Mouse (Mus musculus) splenic B cell, adult 2 months (primary cell): ENCODE results near the gene Dcaf6.
"Not testable (repeated sequence)": the region's sequence is repeated elsewhere in the genome, so short reads cannot be mapped to it uniquely, and the experiment has no call there.

ENCODE experiments used
- DNase-seq: peaks from one replicate; pipeline ENCODE4 v3.0.0-alpha.2; 2011; ENCODE audit warnings: low read depth, low spot score
- H3K27me3 ChIP-seq: 2 replicates; pipeline ENCODE4 v1.6.1; 2012; ENCODE audit warnings: mild to moderate bottlenecking, low read length, moderate library complexity, mixed read lengths; ENCODE audit not compliant: control insufficient read depth, poor library complexity, insufficient read depth, severe bottlenecking
- H3K36me3 ChIP-seq: 2 replicates; pipeline ENCODE4 v1.6.1; 2012; ENCODE audit warnings: mild to moderate bottlenecking, low read length, moderate library complexity, mixed read lengths; ENCODE audit not compliant: control insufficient read depth, poor library complexity, insufficient read depth, severe bottlenecking

Dcaf6 gene

GRCm38 (mm10) chr1:165373839-165374238, 86.4 kb downstream of the Dcaf6 start:
- no peaks in the 10 kb centered on the region for H3K36me3 ChIP-seq
- H3K27me3 ChIP-seq = no peaks in the 10 kb centered on the region
- DNase-seq = no peak

GRCm38 (mm10) chr1:165370990-165371389, 89.3 kb downstream of the Dcaf6 start:
- H3K36me3 ChIP-seq = no peaks in the 10 kb centered on the region
- H3K27me3 ChIP-seq = no peaks in the 10 kb centered on the region
- no peak for DNase-seq

- H3K27me3 ChIP-seq = no peaks in the 10 kb centered on the region
- H3K36me3 ChIP-seq = no peaks in the 10 kb centered on the region
- DNase-seq = no peak
These were observed 95.2 kb downstream of the Dcaf6 start for GRCm38 (mm10) chr1:165365057-165365456.

GRCm38 (mm10) chr1:165363271-165363670, 97.0 kb downstream of the Dcaf6 start:
- Histone ChIP-seq H3K27me3 (no peaks in the 10 kb centered on the region), H3K36me3 (no peaks in the 10 kb centered on the region)
- DNase-seq = no peak

- DNase-seq = no peak
- 0 out of 2 replicates have a peak, but pooled peaks cover 1% of the 10 kb centered on the region for H3K36me3 ChIP-seq
- H3K27me3 ChIP-seq = no peaks in the 10 kb centered on the region
These were observed 103.9 kb downstream of the Dcaf6 start for GRCm38 (mm10) chr1:165356347-165356746.

GRCm38 (mm10) chr1:165348627-165349026, 111.6 kb downstream of the Dcaf6 start:
- 0 out of 2 replicates have a peak, but pooled peaks cover 3% of the 10 kb centered on the region for H3K36me3 ChIP-seq
- no peak for DNase-seq
- no peaks in the 10 kb centered on the region for H3K27me3 ChIP-seq

GRCm38 (mm10) chr1:165344453-165344852, 115.8 kb downstream of the Dcaf6 start:
- no peak for DNase-seq

GRCm38 (mm10) chr1:165342126-165342525, 118.1 kb downstream of the Dcaf6 start:
- no peaks in the 10 kb centered on the region for H3K36me3 ChIP-seq
- DNase-seq = no peak
- no peaks in the 10 kb centered on the region for H3K27me3 ChIP-seq

More at GRCm38 (mm10) chr1:165344453-165344852, 115.8 kb downstream of the Dcaf6 start:
- Histone ChIP-seq H3K27me3 (no peaks in the 10 kb centered on the region), H3K36me3 (no peaks in the 10 kb centered on the region)

GRCm38 (mm10) chr1:165332797-165333196, 127.5 kb downstream of the Dcaf6 start:
- no peaks in the 10 kb centered on the region for H3K36me3 ChIP-seq
- H3K27me3 ChIP-seq = no peaks in the 10 kb centered on the region
- no peak for DNase-seq

- DNase-seq = no peak
- Histone ChIP-seq H3K27me3 (no peaks in the 10 kb centered on the region), H3K36me3 (no peaks in the 10 kb centered on the region)
These were observed 129.4 kb downstream of the Dcaf6 start for GRCm38 (mm10) chr1:165330859-165331258.

GRCm38 (mm10) chr1:165328384-165329289, 131.6 kb downstream of the Dcaf6 start:
- H3K27me3 ChIP-seq, H3K36me3 ChIP-seq, DNase-seq: not testable (repeated sequence)

- H3K36me3 ChIP-seq = no peaks in the 10 kb centered on the region
These were observed 132.4 kb downstream of the Dcaf6 start for GRCm38 (mm10) chr1:165327831-165328230.

GRCm38 (mm10) chr1:165327370-165327769, 132.9 kb downstream of the Dcaf6 start:
- no peak for DNase-seq
- Histone ChIP-seq H3K36me3 (no peaks in the 10 kb centered on the region), H3K27me3 (no peaks in the 10 kb centered on the region)

More at GRCm38 (mm10) chr1:165327831-165328230, 132.4 kb downstream of the Dcaf6 start:
- H3K27me3 ChIP-seq = no peaks in the 10 kb centered on the region
- no peak for DNase-seq

GRCm38 (mm10) chr1:165322934-165323333, 137.3 kb downstream of the Dcaf6 start:
- no peaks in the 10 kb centered on the region for H3K36me3 ChIP-seq
- no peaks in the 10 kb centered on the region for H3K27me3 ChIP-seq
- DNase-seq = peak; percentile 6

- no peaks in the 10 kb centered on the region for H3K27me3 ChIP-seq
- H3K36me3 ChIP-seq = no peaks in the 10 kb centered on the region
- DNase-seq = no peak
These were observed 138.4 kb downstream of the Dcaf6 start for GRCm38 (mm10) chr1:165321891-165322290.
